Mouse (Mus musculus) liver, postnatal 0 days (tissue): Measurements from ENCODE around the gene Ndufaf2.

Experiments
- CTCF ChIP-seq: sonication (generic); IDR thresholded peaks from 2 replicates; pipeline ENCODE4 v1.5.1; 2016; ENCODE audit warnings: antibody characterized with exemption, low read depth
- EP300 ChIP-seq: IDR thresholded peaks from 2 replicates; pipeline ENCODE4 v1.6.1; 2016; ENCODE audit warnings: antibody characterized with exemption, low read depth, mild to moderate bottlenecking

GRCm38 (mm10) chr13:107995211-107995610 is 163.2 kb downstream of the Ndufaf2 start:
- TF ChIP-seq CTCF (no peak), EP300 (no peak)
